Mouse (Mus musculus) left cerebral cortex, postnatal 36 days (tissue): ENCODE measurements around the gene Terf2ip. TPM values are rescaled to one million over a fixed set of nuclear protein-coding genes. Genes with fewer than 3 reads are reported as not detected.

Experiments used
- DNase-seq, 2 experiments: peaks; one replicate each; pipeline ENCODE4 v3.0.0; 2021 to 2022; ENCODE audit warnings: low spot score in 2 of 2, mixed read lengths in 1 of 2
- intact Hi-C: fragments of 180-260 bp; cut with DNase I; formaldehyde crosslinking; loops from one replicate; pipeline ENCODE4 v1.15.1; 2025
- total RNA-seq, 2 experiments: library from RNA; stranded (reverse); gene quantifications; 2 replicates each; pipeline ENCODE4 v1.2.3; 2021

Gene Terf2ip
- total RNA-seq, 2 experiments from 2014 or later, result 36.2 to 37.8 TPM

- no peak for DNase-seq
- intact Hi-C loops, result no loop called here
Observed at GRCm38 (mm10) chr8:112004754-112005153, 6.4 kb upstream of the Terf2ip start.

- DNase-seq, result peak; percentile 34 to 45
- intact Hi-C loops, result no loop called here
Observed at GRCm38 (mm10) chr8:112005601-112006000, 5.6 kb upstream of the Terf2ip start.

DNA sequence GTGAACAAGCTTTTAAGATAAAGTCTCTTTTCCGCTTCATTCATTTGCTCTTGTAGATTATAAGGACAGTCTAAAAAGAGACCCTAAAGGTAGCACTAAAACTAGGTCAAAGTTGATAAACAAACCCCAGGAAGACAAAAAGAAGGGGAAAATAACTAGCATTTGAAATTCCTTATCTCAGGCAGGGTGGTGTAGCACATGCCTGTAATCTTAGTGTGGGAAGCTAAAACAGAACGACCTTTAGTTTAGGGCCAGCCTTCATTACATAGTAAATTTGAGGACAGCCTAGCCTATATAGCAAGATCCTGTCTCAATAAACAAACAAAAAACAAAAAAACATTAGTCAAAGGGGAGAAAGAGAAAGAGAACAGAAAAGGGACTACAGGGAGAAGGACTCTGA is 3.5 kb upstream of the Terf2ip start:
- intact Hi-C loops, result no loop called here
- no peak for DNase-seq

GRCm38 (mm10) chr8:112009558-112009957 is 1.6 kb upstream of the Terf2ip start:
- no peak for DNase-seq
- intact Hi-C loops, result no loop called here

DNA sequence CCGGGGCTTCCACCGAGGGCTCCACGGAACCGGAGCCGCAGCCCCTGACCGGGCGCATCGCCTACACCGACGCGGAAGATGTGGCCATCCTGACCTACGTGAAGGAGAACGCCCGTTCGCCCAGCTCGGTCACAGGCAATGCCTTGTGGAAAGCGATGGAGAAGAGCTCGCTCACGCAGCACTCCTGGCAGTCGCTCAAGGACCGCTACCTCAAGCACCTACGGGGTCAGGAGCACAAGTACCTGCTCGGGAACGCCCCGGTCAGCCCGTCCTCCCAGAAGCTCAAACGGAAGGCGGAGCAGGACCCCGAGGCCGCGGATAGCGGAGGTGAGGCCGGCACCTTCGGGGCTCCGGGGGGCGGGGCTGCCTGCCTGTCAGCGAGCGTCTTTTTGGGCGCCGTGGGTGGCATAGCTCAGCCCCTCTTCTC is 631 bp downstream of the Terf2ip start:
- DNase-seq, result peak; percentile 37 to 48
- intact Hi-C loops, result no loop called here

GRCm38 (mm10) chr8:112014936-112015335 is 3.7 kb downstream of the Terf2ip start, which contains the start of gene Gm6793:
Gene Gm6793 (minus strand): TSS chr8:112015036.
- intact Hi-C loops, result no loop called here
- DNase-seq, result no peak

DNA sequence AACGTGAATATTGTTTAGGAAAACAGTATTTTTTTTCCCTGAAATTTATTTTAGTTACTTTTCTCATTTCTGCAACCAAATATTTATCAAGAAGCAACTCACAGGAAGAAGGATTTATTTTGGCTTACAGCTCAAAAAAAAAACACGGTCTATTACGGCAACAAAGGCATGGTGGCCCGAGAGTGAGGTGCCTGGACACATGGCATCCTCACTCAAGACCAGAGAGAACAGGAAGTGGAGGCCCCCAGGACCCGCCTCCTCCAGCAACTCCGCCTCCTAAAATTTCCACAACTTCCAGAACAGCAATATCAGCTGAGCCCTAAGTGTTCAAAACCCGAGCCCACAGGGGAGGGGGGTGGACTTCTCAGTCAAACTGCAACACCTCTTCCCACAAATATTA is 18.3 kb downstream of the Terf2ip start:
- no peak for DNase-seq
- intact Hi-C loops, result no loop called here

- intact Hi-C loops, result no loop called here
- no peak for DNase-seq
Observed at GRCm38 (mm10) chr8:112030663-112031062, 19.5 kb downstream of the Terf2ip start.

DNA sequence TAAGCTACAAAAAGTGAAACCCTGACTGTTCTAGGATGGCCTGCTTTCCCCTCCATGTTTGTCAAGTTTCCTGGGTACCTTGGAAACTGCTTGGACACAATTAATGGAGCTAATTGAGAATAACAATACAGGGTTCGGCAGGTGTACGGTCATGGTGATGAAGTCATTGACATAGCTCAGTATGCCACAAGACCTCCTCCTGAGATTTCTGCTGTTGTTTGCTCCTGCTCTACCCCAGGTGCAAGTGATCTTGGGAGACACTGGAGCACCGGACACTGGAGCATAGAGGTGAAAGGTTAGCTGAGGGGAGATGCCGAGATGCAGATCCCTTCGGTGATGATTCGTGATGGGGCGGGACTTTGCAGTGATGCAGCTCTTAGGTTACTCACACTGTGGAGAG is 21.9 kb downstream of the Terf2ip start:
- intact Hi-C loops, result no loop called here
- no peak for DNase-seq

DNA sequence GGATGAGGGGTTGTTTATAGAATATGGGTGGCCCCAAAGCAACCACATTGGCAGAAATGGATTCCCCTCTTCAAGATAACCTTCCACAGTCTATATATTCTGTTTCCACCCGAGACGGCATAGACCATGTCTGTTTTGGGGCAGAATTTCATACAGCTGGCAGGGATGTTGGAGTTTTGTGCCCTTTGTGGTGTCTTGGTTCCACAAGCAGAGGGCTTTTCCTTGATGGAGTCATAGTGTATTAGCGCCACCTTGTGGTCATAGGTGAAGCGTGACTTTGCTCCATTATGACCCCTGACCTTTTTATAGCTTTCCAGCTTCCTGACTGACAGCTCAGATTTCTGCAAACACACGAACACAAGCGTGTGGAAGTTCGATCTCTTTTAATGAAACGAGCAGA is 23.4 kb downstream of the Terf2ip start:
- no peak for DNase-seq
- intact Hi-C loops, result no loop called here

GRCm38 (mm10) chr8:112037521-112037920 is 26.3 kb downstream of the Terf2ip start:
- intact Hi-C loops, result no loop called here
- no peak for DNase-seq

DNA sequence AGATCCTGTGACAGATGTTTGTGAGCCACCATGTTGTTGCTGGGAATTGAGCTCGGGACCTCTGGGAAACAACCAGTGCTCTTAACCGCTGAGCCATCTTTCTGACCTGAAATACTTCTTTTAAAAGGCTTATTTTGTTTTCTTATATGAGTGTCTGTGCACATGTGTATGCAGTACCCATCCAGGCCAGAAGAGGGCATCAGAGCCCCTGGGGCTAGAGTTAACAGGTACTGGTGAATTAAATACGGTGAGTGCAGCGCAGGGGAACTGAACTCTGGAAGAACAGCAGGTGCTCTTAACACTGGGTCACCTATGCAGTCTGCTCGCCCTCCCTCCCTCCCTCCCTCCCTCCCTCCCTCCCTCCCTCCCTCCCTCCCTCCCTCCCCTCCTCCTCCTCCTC is 34.0 kb downstream of the Terf2ip start:
- intact Hi-C loops, result no loop called here
- no peak for DNase-seq

- peak; percentile 79 to 82 for DNase-seq
- intact Hi-C loops, result loop anchor here (1.0 to 2.0 kb wide), 2 partner anchors 1536 to 1587 kb away; no protein-coding TSS in a partner anchor
Observed at GRCm38 (mm10) chr8:112045896-112046295, 34.7 kb downstream of the Terf2ip start.

DNA sequence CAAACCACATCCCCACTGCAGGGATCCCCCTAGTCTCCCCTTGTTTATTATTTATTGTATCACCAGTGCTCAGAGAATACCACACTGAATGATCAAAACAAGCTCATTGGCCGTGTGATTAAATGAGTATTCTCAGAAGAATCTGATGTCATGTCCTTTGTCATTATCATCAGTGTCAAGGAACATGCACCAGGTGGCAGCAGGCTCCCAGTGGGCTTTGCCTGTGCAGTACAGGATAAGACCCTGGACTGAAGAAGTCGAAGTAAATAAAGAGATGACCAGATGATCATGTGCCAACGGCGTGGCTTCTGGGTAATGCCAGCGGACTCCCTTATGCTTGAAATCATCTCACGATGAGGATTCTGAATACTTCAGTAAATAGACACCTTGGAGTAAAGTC is 37.1 kb downstream of the Terf2ip start:
- intact Hi-C loops, result no loop called here
- no peak for DNase-seq

DNA sequence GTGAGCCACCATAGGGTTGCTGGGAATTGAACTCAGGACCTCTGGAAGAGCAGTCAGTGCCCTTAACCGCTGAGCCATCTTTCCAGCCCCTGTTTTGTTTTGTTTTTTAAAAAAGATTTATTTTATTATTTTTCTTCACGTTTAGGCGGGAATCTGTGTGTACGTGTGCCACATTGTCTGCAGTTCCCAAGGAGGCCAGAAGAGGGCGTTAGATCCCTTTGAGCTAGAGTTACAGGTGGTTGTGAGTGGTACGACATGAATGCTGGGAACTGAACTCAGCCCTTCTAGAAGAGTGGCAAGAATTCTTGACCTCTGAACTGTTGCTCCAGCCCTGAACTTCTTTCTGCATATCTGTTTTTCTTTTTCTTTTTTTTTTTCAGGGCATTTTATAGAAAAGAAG is 38.8 kb downstream of the Terf2ip start:
- intact Hi-C loops, result no loop called here
- no peak for DNase-seq

DNA sequence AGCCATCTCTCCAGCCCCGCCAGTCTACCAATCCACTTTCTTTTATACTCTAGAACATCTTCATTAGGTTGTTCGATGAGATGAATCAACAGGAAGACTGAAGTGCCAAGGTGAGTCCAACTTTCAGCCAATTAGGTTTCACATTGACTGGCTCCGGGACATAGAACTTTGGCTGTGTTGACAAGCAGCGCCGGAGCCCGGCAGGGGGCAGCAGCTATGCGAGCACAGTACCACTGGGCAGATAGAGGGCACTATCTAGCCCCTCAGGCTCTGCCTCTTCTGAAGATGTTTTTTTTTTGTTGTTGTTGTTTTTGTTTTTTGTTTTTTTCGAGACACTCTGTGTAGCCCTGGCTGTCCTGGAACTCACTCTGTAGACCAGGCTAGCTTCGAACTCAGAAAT is 40.3 kb downstream of the Terf2ip start:
- intact Hi-C loops, result no loop called here
- no peak for DNase-seq

DNA sequence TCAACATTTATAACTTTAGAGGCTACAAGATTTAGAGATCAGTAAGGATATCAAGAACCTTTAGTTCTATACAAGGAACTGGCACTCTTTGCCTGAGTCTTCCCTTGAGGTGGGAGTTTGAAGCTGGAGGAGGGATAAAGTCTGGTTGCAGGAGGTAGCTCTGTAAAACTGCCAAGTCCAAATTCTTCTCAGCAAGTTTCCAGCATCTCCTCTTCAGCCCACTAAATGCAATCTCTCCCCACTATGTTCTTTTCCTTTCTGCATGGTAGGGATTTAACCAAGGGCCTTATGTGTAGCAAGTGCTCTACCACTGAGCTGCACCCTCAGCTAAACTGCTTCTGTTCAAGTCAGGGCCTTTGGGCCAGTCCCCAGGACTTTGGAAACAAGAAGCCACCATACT is 43.3 kb downstream of the Terf2ip start:
- intact Hi-C loops, result no loop called here
- no peak for DNase-seq

- DNase-seq, result no peak
- intact Hi-C loops, result loop anchor here (5.0 kb wide), 4 partner anchors 511 to 1571 kb away; partner anchors contain the start of gene Cntnap4
Observed at GRCm38 (mm10) chr8:112061372-112061771, 50.2 kb downstream of the Terf2ip start.
